Mouse (Mus musculus) intestine, embryonic 14.5 days (tissue): ENCODE measurements at regions not wholly inside any gene's neighbourhood (a gene's known extent, or its start where the extent isn't known, plus 50 kb on each side); places are given as distances from the start of the nearest gene placed in this dataset.
A peak's percentile ranks its signal among the peaks of the same experiment; 100 is the strongest.

Source experiments
- ATAC-seq: fragments of 200-750 bp; cut with Nextera tagmentation; replicated peaks from 2 replicates; pipeline ENCODE4 v1.8.0; 2017; ENCODE audit warnings: low read depth, moderate number of reproducible peaks, moderate TSS enrichment, moderate library complexity; ENCODE audit not compliant: low FRiP score, low TSS enrichment
- DNase-seq: peaks from one replicate; pipeline ENCODE4 v3.0.0-alpha.2; 2018; ENCODE audit warnings: low spot score
- H3K27ac ChIP-seq: fragments of 300-500 bp; sonication (generic); 2 replicates; pipeline ENCODE4 v1.5.1; 2014; ENCODE audit warnings: low read depth, mild to moderate bottlenecking, control low read depth
- H3K27me3 ChIP-seq: fragments of 300-500 bp; sonication (generic); replicated peaks from 2 replicates; pipeline ENCODE4 v1.6.1; 2014; ENCODE audit warnings: low read length, control low read depth; ENCODE audit not compliant: control insufficient read depth, insufficient read depth
- H3K36me3 ChIP-seq: fragments of 300-500 bp; sonication (generic); 2 replicates; pipeline ENCODE4 v1.6.1; 2014; ENCODE audit warnings: low read length, control low read depth; ENCODE audit not compliant: control insufficient read depth, insufficient read depth
- H3K4me1 ChIP-seq: fragments of 300-500 bp; sonication (generic); replicated peaks from 2 replicates; pipeline ENCODE4 v1.6.1; 2014; ENCODE audit warnings: low read length, control low read depth, mixed read lengths; ENCODE audit not compliant: control insufficient read depth, insufficient read depth
- H3K4me2 ChIP-seq: fragments of 300-500 bp; sonication (generic); 2 replicates; pipeline ENCODE4 v1.6.1; 2014; ENCODE audit warnings: low read length
- H3K4me3 ChIP-seq: fragments of 300-500 bp; sonication (generic); 2 replicates; pipeline ENCODE4 v1.5.1; 2014; ENCODE audit warnings: low read depth, low read length, control low read depth, mixed read lengths
- H3K9ac ChIP-seq: fragments of 300-500 bp; sonication (generic); 2 replicates; pipeline ENCODE4 v1.6.1; 2014; ENCODE audit warnings: mild to moderate bottlenecking, low read length
- H3K9me3 ChIP-seq: fragments of 300-500 bp; sonication (generic); 2 replicates; pipeline ENCODE4 v1.6.1; 2016; ENCODE audit warnings: low read length, control low read depth; ENCODE audit not compliant: control insufficient read depth
- WGBS: fragments of 180-500 bp; shearing (Covaris S2); extraction: QIAGEN DNeasy Blood & Tissue Kit; methylation state at CpG from one replicate; pipeline ENCODE4 v1.1.7; 2014; 5-methylcytosine and 5-hydroxymethylcytosine counted together

DNA sequence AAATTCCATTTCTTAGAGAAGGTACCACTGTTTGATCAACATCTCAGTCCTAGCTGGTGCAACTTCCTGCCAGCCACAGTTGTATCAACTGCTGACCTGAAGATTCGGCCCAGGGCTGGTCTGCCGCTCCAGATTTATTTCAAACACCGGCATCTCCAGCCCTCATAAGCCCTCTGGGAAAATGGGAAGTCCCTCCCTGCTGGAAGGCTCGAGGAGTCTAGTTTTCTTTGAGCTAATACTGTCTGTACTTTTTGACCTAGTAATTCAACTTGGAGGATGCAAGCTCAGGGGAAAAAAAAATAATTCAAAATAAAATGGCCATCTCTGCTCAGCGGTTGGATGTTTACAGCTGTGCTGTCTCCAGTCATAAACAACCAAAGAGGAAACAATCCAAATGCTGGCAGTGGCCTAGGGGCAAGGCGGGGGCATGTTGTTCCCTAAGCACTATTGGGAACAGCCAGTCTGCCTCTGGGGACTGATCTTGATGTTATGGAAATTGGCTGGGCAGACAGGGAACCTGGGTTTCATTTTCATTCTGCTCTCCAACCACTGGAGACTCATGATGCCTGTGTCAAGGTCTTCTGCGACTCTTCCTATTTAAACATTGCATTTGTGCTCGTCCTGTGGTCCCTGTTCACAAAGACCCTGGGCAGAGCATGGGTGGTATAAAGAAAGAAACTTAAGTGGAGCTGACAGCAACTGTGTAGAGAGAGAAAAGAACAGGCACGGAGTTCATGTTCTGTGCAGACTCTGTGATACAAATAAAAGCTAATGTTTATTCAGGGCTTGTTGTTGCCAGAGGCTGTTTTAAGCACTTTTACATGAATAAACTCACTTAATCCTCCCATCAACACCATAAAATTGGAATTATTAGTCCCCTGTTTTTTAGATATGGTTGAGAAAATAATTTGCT is 179.8 kb upstream of the Fggy start:
- Histone ChIP-seq H3K9me3 (no peaks in the 10 kb centered on the region), H3K27me3 (no peaks in the 10 kb centered on the region), H3K9ac (no peak overlapping the region), H3K36me3 (no peaks in the 10 kb centered on the region), H3K4me1 (peaks cover 14% of the 10 kb centered on the region), H3K4me3 (no peak overlapping the region), H3K4me2 (no peak overlapping the region), H3K27ac (peak overlapping the region; percentile 39)
- ATAC-seq: no peak
- 28% methylated on average over 9 of the region's 9 CpGs for WGBS
- no peak for DNase-seq

- H3K36me3 ChIP-seq: no peaks in the 10 kb centered on the region
- no peaks in the 10 kb centered on the region for H3K9me3 ChIP-seq
- H3K4me1 ChIP-seq: peaks cover 14% of the 10 kb centered on the region
- ATAC-seq (no peak), DNase-seq (no peak)
- H3K27ac ChIP-seq: no peak overlapping the region
- 93% methylated on average over 3 of the region's 3 CpGs for WGBS
- H3K4me3 ChIP-seq: no peak overlapping the region
- H3K4me2 ChIP-seq: no peak overlapping the region
- no peak overlapping the region for H3K9ac ChIP-seq
- H3K27me3 ChIP-seq: no peaks in the 10 kb centered on the region
Measured at GRCm38 (mm10) chr4:95378645-95379044, 178.7 kb upstream of the Fggy start.

DNA sequence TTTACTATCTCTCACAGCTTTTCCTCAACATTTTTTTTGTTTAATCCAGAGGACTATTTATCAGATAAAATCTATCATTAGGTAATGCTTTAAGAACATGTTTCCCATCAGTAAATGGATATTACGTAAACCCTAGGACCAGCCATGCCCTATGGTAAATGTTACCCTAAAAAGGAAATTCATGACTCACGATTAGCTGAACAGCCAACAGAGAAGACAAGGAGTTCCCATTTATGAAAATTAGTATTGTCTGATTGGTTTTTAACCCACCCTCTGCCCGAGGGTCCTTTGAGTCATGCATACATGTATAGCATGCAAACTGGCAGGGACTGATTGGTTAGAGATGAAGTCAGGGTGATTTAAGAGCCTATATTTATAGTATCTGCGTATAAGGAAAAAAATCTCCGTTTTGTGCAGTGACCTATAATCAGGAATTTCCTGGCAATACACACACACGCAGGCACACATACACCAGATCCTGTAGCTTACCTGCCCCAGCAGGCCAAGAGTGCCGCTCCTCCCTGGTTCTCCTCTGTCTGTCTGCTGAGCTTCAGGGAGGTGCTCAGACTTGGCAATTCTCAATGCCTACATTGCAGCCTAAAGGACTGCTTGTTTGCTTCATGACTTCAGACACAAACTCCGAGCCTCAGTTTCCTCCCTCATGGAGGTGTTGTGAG is 174.0 kb upstream of the Fggy start:
- Histone ChIP-seq H3K9ac (no peak overlapping the region), H3K27me3 (no peaks in the 10 kb centered on the region), H3K4me1 (peaks cover 20% of the 10 kb centered on the region), H3K27ac (no peak overlapping the region), H3K36me3 (no peaks in the 10 kb centered on the region), H3K9me3 (no peaks in the 10 kb centered on the region), H3K4me2 (no peak overlapping the region), H3K4me3 (no peak overlapping the region)
- WGBS: 74% methylated on average over 8 of the region's 8 CpGs
- DNase-seq: no peak
- no peak for ATAC-seq

- no peaks in the 10 kb centered on the region for H3K27me3 ChIP-seq
- H3K4me3 ChIP-seq: no peak overlapping the region
- H3K36me3 ChIP-seq: no peaks in the 10 kb centered on the region
- ATAC-seq: no peak
- WGBS: 17% methylated on average over 7 of the region's 7 CpGs
- no peak overlapping the region for H3K9ac ChIP-seq
- no peak overlapping the region for H3K4me2 ChIP-seq
- DNase-seq: no peak
- H3K27ac ChIP-seq: no peak overlapping the region
- no peaks in the 10 kb centered on the region for H3K9me3 ChIP-seq
- peaks cover 18% of the 10 kb centered on the region for H3K4me1 ChIP-seq
Measured at GRCm38 (mm10) chr4:95385552-95385951, 171.8 kb upstream of the Fggy start.

- Histone ChIP-seq H3K27me3 (no peaks in the 10 kb centered on the region), H3K4me3 (no peak overlapping the region), H3K9ac (no peak overlapping the region), H3K27ac (no peak overlapping the region), H3K4me1 (peaks cover 18% of the 10 kb centered on the region), H3K36me3 (no peaks in the 10 kb centered on the region), H3K4me2 (no peak overlapping the region), H3K9me3 (no peaks in the 10 kb centered on the region)
- no peak for DNase-seq
- WGBS: 26% methylated on average over 2 of the region's 2 CpGs
- ATAC-seq: no peak
Measured at GRCm38 (mm10) chr4:95386021-95386420, 171.3 kb upstream of the Fggy start.

- DNase-seq: no peak
- WGBS: 49% methylated on average over 3 of the region's 3 CpGs
Measured at GRCm38 (mm10) chr4:95388556-95388955, 168.8 kb upstream of the Fggy start.

DNA sequence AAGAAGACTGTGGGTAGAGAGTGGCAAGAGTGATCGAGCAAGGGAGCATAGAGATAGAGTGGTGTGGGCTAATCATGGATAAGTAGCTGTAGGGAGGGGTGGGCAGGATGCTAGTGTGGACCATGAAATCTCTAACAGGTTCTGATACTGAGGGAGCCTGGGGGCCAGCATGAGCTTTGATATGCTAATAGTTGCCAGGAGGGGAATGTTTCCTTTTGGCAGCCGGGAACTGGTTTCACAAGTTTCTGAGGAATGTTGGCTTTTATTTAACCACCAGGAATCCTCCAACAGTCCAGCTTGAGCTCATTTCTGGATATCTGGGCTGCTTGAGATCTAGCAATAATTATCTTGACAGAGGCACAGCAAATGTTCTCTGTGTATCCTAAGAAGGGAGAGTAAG is 167.7 kb upstream of the Fggy start:
- Histone ChIP-seq H3K27me3 (no peaks in the 10 kb centered on the region), H3K9me3 (no peaks in the 10 kb centered on the region), H3K4me3 (no peak overlapping the region), H3K36me3 (no peaks in the 10 kb centered on the region), H3K27ac (no peak overlapping the region), H3K4me2 (no peak overlapping the region), H3K9ac (no peak overlapping the region), H3K4me1 (peaks cover 18% of the 10 kb centered on the region)
- 46% methylated on average over 2 of the region's 2 CpGs for WGBS
- ATAC-seq (peak; percentile 68), DNase-seq (no peak)

More at GRCm38 (mm10) chr4:95388556-95388955, 168.8 kb upstream of the Fggy start:
- ATAC-seq: no peak
- H3K27me3 ChIP-seq: no peaks in the 10 kb centered on the region
- no peak overlapping the region for H3K4me2 ChIP-seq
- H3K4me3 ChIP-seq: no peak overlapping the region
- H3K27ac ChIP-seq: no peak overlapping the region
- H3K36me3 ChIP-seq: no peaks in the 10 kb centered on the region
- no peaks in the 10 kb centered on the region for H3K9me3 ChIP-seq
- no peak overlapping the region for H3K9ac ChIP-seq
- H3K4me1 ChIP-seq: peaks cover 18% of the 10 kb centered on the region

DNA sequence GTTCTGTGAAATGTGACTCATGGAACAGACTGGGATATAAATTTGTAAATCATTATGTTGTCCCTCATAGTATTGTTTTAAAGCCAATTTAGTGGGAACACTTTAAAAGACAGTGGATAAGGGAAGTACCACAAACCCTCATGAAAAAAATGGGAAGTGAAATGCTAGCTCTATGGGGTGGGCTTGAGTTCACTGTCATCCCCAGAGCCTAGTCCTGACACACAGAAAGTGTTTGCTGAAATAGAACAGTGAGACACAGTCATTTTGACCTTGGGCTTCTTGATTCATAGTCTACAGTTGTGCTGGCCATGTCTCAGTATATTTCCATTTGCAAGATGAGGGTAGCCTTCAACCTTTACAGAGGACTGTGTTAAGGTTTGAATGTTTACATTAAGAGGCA is 166.8 kb upstream of the Fggy start:
- H3K4me2 ChIP-seq: no peak overlapping the region
- H3K36me3 ChIP-seq: no peaks in the 10 kb centered on the region
- H3K27ac ChIP-seq: no peak overlapping the region
- H3K27me3 ChIP-seq: no peaks in the 10 kb centered on the region
- no peak overlapping the region for H3K9ac ChIP-seq
- H3K4me3 ChIP-seq: no peak overlapping the region
- peaks cover 12% of the 10 kb centered on the region for H3K4me1 ChIP-seq
- no peak for DNase-seq
- no peaks in the 10 kb centered on the region for H3K9me3 ChIP-seq
- ATAC-seq: no peak
